Mouse (Mus musculus) lung, postnatal 25 days (tissue): ENCODE measurements around the gene Ccdc77.
"Not testable (repeated sequence)": the region's sequence is repeated elsewhere in the genome, so short reads cannot be mapped to it uniquely, and the experiment has no call there.

ENCODE experiments used
- DNase-seq: peaks from one replicate; pipeline ENCODE4 v3.0.0; 2022; ENCODE audit warnings: low spot score

Gene Ccdc77

DNA sequence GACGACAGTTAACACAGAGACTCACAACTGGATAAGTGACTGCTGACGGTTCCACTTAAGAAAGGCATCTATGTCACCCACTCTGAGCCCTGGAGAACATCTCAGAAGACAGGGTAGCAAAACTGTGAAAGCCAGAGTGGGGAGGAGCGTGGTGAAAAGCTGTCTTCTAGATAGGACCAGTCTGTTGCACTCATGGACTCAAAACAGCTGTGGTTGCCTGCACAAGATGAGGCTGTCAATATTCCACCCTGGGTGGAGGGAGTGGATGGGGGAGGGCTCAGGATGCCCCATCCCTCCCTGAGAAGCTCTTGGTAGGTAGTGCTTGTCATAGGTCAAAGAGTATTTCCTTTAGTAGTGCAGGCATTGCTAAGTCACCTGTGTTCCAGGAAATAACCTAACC, 54.4 kb downstream of the Ccdc77 start:
- DNase-seq = no peak

GRCm38 (mm10) chr6:120309338-120309737, 54.8 kb downstream of the Ccdc77 start:
- DNase-seq = no peak

GRCm38 (mm10) chr6:120306859-120307594, 57.1 kb downstream of the Ccdc77 start:
- no peak for DNase-seq

DNA sequence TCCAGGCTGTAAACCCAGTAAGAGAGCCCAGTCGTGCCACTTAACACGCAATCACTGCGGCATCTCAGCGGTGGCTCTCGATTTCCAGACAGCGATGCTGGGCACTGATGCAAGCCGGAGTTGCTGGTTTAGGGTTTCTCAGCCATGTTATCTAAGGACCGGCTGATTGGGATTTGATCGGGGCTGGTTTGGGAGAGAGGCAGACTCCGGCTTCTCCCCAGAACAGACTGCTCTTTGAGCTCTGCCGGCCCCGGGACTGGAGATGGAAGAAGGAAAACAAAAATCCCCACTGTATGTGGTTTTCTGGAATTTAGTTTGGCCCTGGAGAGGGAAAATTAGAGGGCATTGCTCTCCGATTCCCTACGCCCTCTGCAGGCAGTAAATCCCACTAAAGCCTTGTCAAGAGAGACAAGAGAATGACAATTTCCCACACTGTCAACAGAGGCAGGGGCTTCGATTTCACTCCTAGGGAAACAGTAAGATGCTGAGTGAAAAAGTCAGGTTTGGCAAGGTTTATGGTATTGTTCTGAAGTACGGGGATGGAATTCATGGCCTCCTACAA, 61.3 kb downstream of the Ccdc77 start:
- no peak for DNase-seq

DNA sequence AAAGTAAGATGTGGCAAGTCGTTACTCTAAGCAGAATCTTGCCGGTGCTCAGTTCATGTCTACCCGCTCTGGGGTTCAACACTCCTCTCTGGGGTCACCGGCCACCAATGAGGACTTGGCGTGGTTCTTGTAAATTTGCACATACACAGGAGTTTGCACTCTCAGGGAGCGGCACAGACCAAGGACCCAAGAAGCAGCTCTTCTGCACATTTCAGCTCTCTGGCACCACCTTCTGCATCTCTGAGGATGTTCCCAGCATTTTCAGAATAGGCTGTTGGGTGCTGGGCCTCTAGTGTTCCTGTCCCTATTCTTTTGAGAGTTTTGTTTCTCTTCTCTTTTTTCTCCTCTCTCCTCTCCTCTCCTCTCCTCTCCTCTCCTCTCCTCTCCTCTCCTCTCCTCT, 63.0 kb downstream of the Ccdc77 start:
- peak; percentile 12 for DNase-seq

GRCm38 (mm10) chr6:120296589-120296988, 67.6 kb downstream of the Ccdc77 start:
- not testable (repeated sequence) for DNase-seq

GRCm38 (mm10) chr6:120294785-120295133, 69.4 kb downstream of the Ccdc77 start:
- DNase-seq = peak; percentile 69

DNA sequence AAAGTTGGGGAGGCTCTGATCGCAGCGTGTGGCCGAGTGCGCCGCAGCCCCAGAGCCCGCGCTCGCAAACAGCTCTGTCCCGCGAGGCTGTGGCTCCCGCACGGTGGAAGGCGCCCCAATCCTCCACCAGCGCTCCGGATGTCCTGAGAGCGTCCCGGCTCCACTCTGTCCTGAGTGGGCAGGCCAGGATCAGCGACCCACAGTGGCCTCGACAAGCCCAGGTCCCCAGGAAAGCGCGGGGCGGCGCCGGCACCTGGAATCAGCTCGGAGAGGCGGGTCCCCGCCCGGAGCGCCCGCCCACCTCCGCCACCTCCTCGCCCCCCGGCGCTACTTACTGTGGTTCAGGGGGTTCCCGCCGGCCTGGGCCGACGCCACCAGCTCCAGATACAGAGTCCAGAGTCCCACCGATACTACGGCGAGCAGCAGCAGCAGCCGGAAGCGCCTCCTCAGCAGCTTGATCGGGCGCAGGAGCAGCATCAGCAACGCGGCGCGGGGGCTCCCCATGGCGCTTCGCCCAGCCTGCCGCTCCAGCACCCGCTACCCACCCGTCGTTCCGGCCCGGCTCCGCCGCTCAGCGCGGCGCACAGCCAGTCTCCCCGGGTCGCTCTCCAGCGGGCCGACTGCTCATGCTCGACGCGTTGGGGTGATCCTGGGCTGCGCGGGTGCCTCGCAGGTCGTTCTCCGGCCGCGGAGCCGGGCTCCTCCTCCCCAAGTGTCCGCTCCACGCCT, 70.0 kb downstream of the Ccdc77 start, which contains the start of the genes D330020A13Rik and B4galnt3:
D330020A13Rik (plus strand) TSS at position 309 of the 729 bp plus-strand sequence.
B4galnt3 (minus strand) TSS at position 504 of the 729 bp plus-strand sequence.
- no peak for DNase-seq

DNA sequence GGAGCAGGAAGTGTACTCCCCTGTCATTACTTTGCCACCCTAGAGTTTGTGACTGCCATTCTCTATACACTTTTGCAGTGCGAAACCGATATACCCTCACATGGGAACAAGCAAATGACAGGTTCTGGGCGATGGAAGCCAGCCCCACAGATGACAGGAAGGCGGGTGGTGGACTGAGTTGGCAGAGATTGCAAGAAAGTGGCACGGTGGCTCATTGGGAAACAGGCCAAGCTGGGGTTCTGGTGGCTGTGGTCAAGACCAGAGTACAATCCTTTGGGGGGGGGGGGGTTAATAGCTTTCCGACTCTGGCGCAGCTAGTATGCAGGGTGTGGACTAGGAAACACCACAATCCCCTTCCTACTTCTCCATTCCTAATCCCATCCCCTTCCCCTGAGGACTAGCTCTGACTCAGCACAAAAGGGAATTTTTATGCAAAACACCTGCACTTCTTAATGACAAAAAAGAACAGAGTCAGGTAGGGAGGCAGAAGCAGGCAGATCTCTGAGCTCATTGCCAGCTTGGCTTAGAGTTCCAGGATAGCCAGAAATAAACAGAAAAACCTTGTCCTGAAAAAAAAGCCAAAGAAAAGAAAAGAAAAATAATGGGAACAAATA, 72.7 kb downstream of the Ccdc77 start:
- no peak for DNase-seq

GRCm38 (mm10) chr6:120289430-120289829, 74.7 kb downstream of the Ccdc77 start:
- no peak for DNase-seq

GRCm38 (mm10) chr6:120288541-120288940, 75.6 kb downstream of the Ccdc77 start:
- no peak for DNase-seq

DNA sequence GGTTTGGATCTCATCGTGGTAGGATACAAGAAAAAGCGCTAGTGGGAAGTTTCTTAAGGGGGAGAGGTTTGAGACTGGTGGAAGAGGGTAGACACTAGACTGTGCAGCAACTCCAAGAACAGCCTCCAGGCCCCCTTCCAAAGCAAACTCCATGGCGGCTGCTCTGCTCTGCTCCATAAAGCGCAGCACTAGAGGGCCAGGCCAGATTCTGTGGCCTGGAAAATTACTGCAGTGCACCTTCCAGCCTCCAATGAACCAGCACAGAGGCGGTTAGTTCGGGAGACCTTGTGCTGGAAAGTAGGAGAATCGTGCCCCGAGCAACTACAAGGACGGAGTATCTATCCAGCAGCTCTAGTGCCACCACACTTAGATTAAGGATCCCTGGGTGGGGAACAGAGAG, 76.9 kb downstream of the Ccdc77 start:
- DNase-seq = no peak

DNA sequence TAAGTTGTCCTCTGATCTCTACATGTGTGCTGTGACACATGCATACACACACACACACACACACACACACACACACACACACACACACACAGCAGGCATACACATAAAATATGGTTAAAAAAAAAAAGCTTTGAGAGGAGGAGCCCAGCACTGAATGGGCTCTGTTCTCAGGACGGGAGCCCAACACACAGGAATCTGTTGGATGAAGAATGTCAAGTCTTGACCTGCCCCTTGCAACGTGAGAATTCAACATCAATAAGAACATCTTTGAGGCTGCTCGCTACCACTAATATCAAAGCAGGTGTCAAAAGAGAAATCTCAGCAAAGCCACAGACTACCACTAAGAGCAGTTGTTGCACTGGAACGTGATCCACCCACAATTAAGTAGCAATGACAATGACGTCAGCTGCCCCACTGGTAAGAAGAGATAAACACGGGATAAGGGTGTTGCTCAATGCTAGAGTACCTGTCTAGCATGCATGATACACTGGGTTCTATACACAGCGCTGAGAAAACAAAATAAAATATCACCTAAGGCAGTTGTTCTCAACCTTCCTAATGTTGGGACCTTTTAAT, 87.2 kb downstream of the Ccdc77 start:
- no peak for DNase-seq

DNA sequence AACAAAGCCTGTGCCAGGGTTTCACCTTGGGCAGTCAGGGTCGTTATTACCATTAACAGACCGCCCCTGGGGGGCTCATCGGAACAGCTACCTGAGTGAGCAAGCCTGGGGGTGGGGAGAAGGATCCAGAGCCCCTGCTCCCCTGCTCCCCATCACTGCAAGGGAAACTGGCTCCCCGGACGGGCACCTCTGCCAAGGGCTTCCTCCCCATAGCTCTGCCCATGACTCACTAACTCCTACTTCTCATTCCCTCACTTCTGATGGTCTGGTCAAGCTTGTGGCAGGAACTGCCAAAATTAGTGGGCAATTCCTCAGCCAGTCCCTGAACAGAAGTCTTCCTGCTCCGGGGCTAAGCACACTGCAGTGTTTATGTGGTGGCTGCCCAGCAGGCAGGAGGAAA, 88.9 kb downstream of the Ccdc77 start:
- no peak for DNase-seq

DNA sequence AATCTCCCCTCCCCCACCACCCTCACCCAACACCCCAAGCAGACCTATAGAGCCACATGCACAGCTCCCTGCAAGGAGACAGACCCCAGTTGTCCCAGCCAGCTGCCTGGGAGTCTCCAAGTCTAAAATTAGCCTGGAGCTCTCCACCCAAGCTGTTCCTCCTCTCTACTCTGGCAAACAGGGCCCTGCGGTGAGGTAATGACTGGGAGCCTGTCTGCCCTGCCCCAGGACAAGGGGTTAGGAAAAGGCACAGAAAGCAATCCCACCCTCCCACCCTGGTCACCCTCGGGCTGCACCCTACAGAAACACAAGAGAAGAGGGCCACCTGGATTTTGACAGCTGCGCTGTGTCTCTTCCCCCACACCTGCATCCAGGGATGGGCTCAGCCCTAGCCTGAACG, 89.3 kb downstream of the Ccdc77 start:
- no peak for DNase-seq
